Mouse (Mus musculus) erythroblast, adult 5-6 weeks (primary cell): ENCODE data around the gene Prepl. TPM values are rescaled to one million over a fixed set of nuclear protein-coding genes. Genes with fewer than 3 reads are reported as not detected.

Experiments used
- ATAC-seq: replicated peaks from 2 replicates; pipeline ENCODE4 v1.8.0; 2016; ENCODE audit warnings: moderate number of reproducible peaks, mild to moderate bottlenecking, moderate TSS enrichment, inconsistent platforms; ENCODE audit not compliant: poor library complexity, low FRiP score, severe bottlenecking
- total RNA-seq, 2 experiments: library from RNA; stranded (forward) in 1 of 2; stranded (reverse) in 1 of 2; fragments of 150-400 nt in 1 of 2; fragments of 200-764, 138-1000 nt in 1 of 2; gene quantifications; 2 replicates each; pipeline versions ENCODE4 v1.2.3 to v1.2.4; 2015 to 2017; ENCODE audit warnings: low replicate concordance in 2 of 2

Gene Prepl
- total RNA-seq, 2 experiments from 2014 or later = 3.7 to 17.9 TPM

- ATAC-seq = no peak
Measured at GRCm38 (mm10) chr17:85072383-85072782, 17.7 kb downstream of the Prepl start.

GRCm38 (mm10) chr17:85071088-85071775 lies 18.8 kb downstream of the Prepl start:
- no peak for ATAC-seq

GRCm38 (mm10) chr17:85070658-85071057 lies 19.4 kb downstream of the Prepl start:
- ATAC-seq = no peak

GRCm38 (mm10) chr17:85067331-85067730 lies 22.7 kb downstream of the Prepl start:
- ATAC-seq = no peak

- ATAC-seq = no peak
Measured at GRCm38 (mm10) chr17:85063560-85063959, 26.5 kb downstream of the Prepl start.

- no peak for ATAC-seq
Measured at GRCm38 (mm10) chr17:85059136-85059535, 30.9 kb downstream of the Prepl start.

- ATAC-seq = no peak
Measured at GRCm38 (mm10) chr17:85058276-85058675, 31.8 kb downstream of the Prepl start.

GRCm38 (mm10) chr17:85048379-85048778 lies 41.7 kb downstream of the Prepl start:
- no peak for ATAC-seq

GRCm38 (mm10) chr17:85045160-85045559 lies 44.9 kb downstream of the Prepl start:
- ATAC-seq = 0 out of 2 replicates have a peak, but pooled peaks have one; percentile 24

- ATAC-seq = no peak
Measured at GRCm38 (mm10) chr17:85044466-85044865, 45.6 kb downstream of the Prepl start.

GRCm38 (mm10) chr17:85043404-85043816 lies 46.6 kb downstream of the Prepl start:
- ATAC-seq = no peak

GRCm38 (mm10) chr17:85042419-85042818 lies 47.6 kb downstream of the Prepl start:
- no peak for ATAC-seq

GRCm38 (mm10) chr17:85040913-85041312 lies 49.1 kb downstream of the Prepl start:
- ATAC-seq = no peak

- no peak for ATAC-seq
Measured at GRCm38 (mm10) chr17:85038761-85039160, 51.3 kb downstream of the Prepl start.

- no peak for ATAC-seq
Measured at GRCm38 (mm10) chr17:85038311-85038710, 51.7 kb downstream of the Prepl start.

GRCm38 (mm10) chr17:85037855-85038254 lies 52.2 kb downstream of the Prepl start:
- no peak for ATAC-seq

- no peak for ATAC-seq
Measured at GRCm38 (mm10) chr17:85034068-85034467, 56.0 kb downstream of the Prepl start.

- ATAC-seq = no peak
Measured at GRCm38 (mm10) chr17:85033087-85033486, 57.0 kb downstream of the Prepl start.

- ATAC-seq = no peak
Measured at GRCm38 (mm10) chr17:85030651-85031050, 59.4 kb downstream of the Prepl start.

- no peak for ATAC-seq
Measured at GRCm38 (mm10) chr17:85028797-85029196, 61.2 kb downstream of the Prepl start.

- no peak for ATAC-seq
Measured at GRCm38 (mm10) chr17:85028093-85028739, 61.8 kb downstream of the Prepl start, which contains the start of gene Slc3a1. Slc3a1 (plus strand) TSS chr17:85028376.
